Mouse (Mus musculus): ENCODE results near the gene Ulk4. TPM values are rescaled to one million over a fixed set of nuclear protein-coding genes. Genes with fewer than 3 reads are reported as not detected.
"Not testable (repeated sequence)": the region's sequence is repeated elsewhere in the genome, so short reads cannot be mapped to it uniquely, and the experiment has no call there.

The Ulk4 gene
- total and polyA plus RNA-seq, 2 experiments from 2014 or later: 8.1 to 68.0 TPM

GRCm38 (mm10) chr9:121204149-121204800, 72.7 kb downstream of the Ulk4 start:
- DNase-seq (ENCODE audit: low spot score): no peak
- no peak for ATAC-seq (ENCODE audit: low FRiP score)
- no peak overlapping the region for H3K4me3 ChIP-seq (ENCODE audit: low read depth, low read length)
- WGBS: 58% methylated on average over 14 of the region's 14 CpGs
- H3K27ac ChIP-seq (ENCODE audit: low read depth, low read length): no peak overlapping the region
- no peak overlapping the region for H3K4me2 ChIP-seq (ENCODE audit: low read depth, low read length, poor library complexity, severe bottlenecking)
- no peaks in the 10 kb centered on the region for H3K4me1 ChIP-seq (ENCODE audit: insufficient read depth, low read length)
- H3K9ac ChIP-seq (replicated peaks; ENCODE audit: low read length, poor library complexity, severe bottlenecking): no peak overlapping the region
- no peaks in the 10 kb centered on the region for H3K36me3 ChIP-seq (ENCODE audit: insufficient read depth, low read length)
- TF ChIP-seq CTCF (IDR thresholded peaks at IDR 0.05): no peak
- H3K27me3 ChIP-seq (ENCODE audit: insufficient read depth, low read length): no peaks in the 10 kb centered on the region
- H3K9me3 ChIP-seq (ENCODE audit: low read length): no peaks in the 10 kb centered on the region

- no peak for TF ChIP-seq CTCF (IDR thresholded peaks at IDR 0.05)
- H3K4me2 ChIP-seq (ENCODE audit: low read depth, low read length, poor library complexity, severe bottlenecking): no peak overlapping the region
- H3K27ac ChIP-seq (ENCODE audit: low read depth, low read length): no peak overlapping the region
- ATAC-seq (ENCODE audit: low FRiP score) (no peak), DNase-seq (ENCODE audit: low spot score) (no peak)
- 96% methylated on average over 1 of the region's 1 CpGs for WGBS
- no peak overlapping the region for H3K4me3 ChIP-seq (ENCODE audit: low read depth, low read length)
- H3K4me1 ChIP-seq (ENCODE audit: insufficient read depth, low read length): no peaks in the 10 kb centered on the region
- H3K9ac ChIP-seq (replicated peaks; ENCODE audit: low read length, poor library complexity, severe bottlenecking): no peak overlapping the region
- H3K9me3 ChIP-seq (ENCODE audit: low read length): no peaks in the 10 kb centered on the region
- no peaks in the 10 kb centered on the region for H3K36me3 ChIP-seq (ENCODE audit: insufficient read depth, low read length)
- H3K27me3 ChIP-seq (ENCODE audit: insufficient read depth, low read length): no peaks in the 10 kb centered on the region
These were observed 73.3 kb downstream of the Ulk4 start for GRCm38 (mm10) chr9:121203686-121204085.

GRCm38 (mm10) chr9:121199146-121199685, 77.8 kb downstream of the Ulk4 start:
- not testable (repeated sequence) for ATAC-seq (ENCODE audit: low FRiP score); H3K9ac ChIP-seq (replicated peaks; ENCODE audit: low read length, poor library complexity, severe bottlenecking); H3K27me3 ChIP-seq (ENCODE audit: insufficient read depth, low read length); H3K4me1 ChIP-seq (ENCODE audit: insufficient read depth, low read length); H3K27ac ChIP-seq (ENCODE audit: low read depth, low read length); H3K9me3 ChIP-seq (ENCODE audit: low read length); H3K36me3 ChIP-seq (ENCODE audit: insufficient read depth, low read length); DNase-seq (ENCODE audit: low spot score); H3K4me3 ChIP-seq (ENCODE audit: low read depth, low read length); H3K4me2 ChIP-seq (ENCODE audit: low read depth, low read length, poor library complexity, severe bottlenecking)
- 94% methylated on average over 5 of the region's 5 CpGs for WGBS

- Histone ChIP-seq H3K9ac (replicated peaks; ENCODE audit: low read length, poor library complexity, severe bottlenecking) (no peak overlapping the region), H3K27ac (ENCODE audit: low read depth, low read length) (no peak overlapping the region), H3K27me3 (ENCODE audit: insufficient read depth, low read length) (no peaks in the 10 kb centered on the region), H3K36me3 (ENCODE audit: insufficient read depth, low read length) (peaks cover 6% of the 10 kb centered on the region; the same call in 1 of the 2 replicates), H3K4me1 (ENCODE audit: insufficient read depth, low read length) (no peaks in the 10 kb centered on the region), H3K4me3 (ENCODE audit: low read depth, low read length) (no peak overlapping the region), H3K4me2 (ENCODE audit: low read depth, low read length, poor library complexity, severe bottlenecking) (no peak overlapping the region), H3K9me3 (ENCODE audit: low read length) (peaks cover 18% of the 10 kb centered on the region; the same call in 1 of the 2 replicates)
- no peak for TF ChIP-seq CTCF (IDR thresholded peaks at IDR 0.05)
- 91% methylated on average over 9 of the region's 9 CpGs for WGBS
- DNase-seq (ENCODE audit: low spot score): no peak
- ATAC-seq (ENCODE audit: low FRiP score): no peak
These were observed 80.5 kb downstream of the Ulk4 start for GRCm38 (mm10) chr9:121196473-121196872.

GRCm38 (mm10) chr9:121195106-121195505, 81.9 kb downstream of the Ulk4 start:
- H3K4me3 ChIP-seq (ENCODE audit: low read depth, low read length): no peak overlapping the region
- TF ChIP-seq CTCF (IDR thresholded peaks at IDR 0.05): no peak
- ATAC-seq (ENCODE audit: low FRiP score) (no peak), DNase-seq (ENCODE audit: low spot score) (no peak)
- H3K36me3 ChIP-seq (ENCODE audit: insufficient read depth, low read length): peaks cover 6% of the 10 kb centered on the region; the same call in 1 of the 2 replicates
- H3K4me2 ChIP-seq (ENCODE audit: low read depth, low read length, poor library complexity, severe bottlenecking): no peak overlapping the region
- 97% methylated on average over 4 of the region's 4 CpGs for WGBS
- H3K4me1 ChIP-seq (ENCODE audit: insufficient read depth, low read length): no peaks in the 10 kb centered on the region
- no peak overlapping the region for H3K27ac ChIP-seq (ENCODE audit: low read depth, low read length)
- peaks cover 18% of the 10 kb centered on the region; the same call in 1 of the 2 replicates for H3K9me3 ChIP-seq (ENCODE audit: low read length)
- no peak overlapping the region for H3K9ac ChIP-seq (replicated peaks; ENCODE audit: low read length, poor library complexity, severe bottlenecking)
- H3K27me3 ChIP-seq (ENCODE audit: insufficient read depth, low read length): no peaks in the 10 kb centered on the region

- WGBS: 96% methylated on average over 26 of the region's 26 CpGs
- ATAC-seq (ENCODE audit: low FRiP score): no peak
- TF ChIP-seq CTCF (IDR thresholded peaks at IDR 0.05): no peak
These were observed 84.2 kb downstream of the Ulk4 start for GRCm38 (mm10) chr9:121192601-121193370.

More at GRCm38 (mm10) chr9:121192601-121193370, 84.2 kb downstream of the Ulk4 start:
- peaks cover 18% of the 10 kb centered on the region; the same call in 1 of the 2 replicates for H3K9me3 ChIP-seq (ENCODE audit: low read length)
- H3K36me3 ChIP-seq (ENCODE audit: insufficient read depth, low read length): peaks cover 9% of the 10 kb centered on the region; the same call in 1 of the 2 replicates
- H3K27ac ChIP-seq (ENCODE audit: low read depth, low read length): no peak overlapping the region
- no peaks in the 10 kb centered on the region for H3K4me1 ChIP-seq (ENCODE audit: insufficient read depth, low read length)
- H3K4me3 ChIP-seq (ENCODE audit: low read depth, low read length): no peak overlapping the region
- no peak for DNase-seq (ENCODE audit: low spot score)
- H3K27me3 ChIP-seq (ENCODE audit: insufficient read depth, low read length): no peaks in the 10 kb centered on the region
- H3K4me2 ChIP-seq (ENCODE audit: low read depth, low read length, poor library complexity, severe bottlenecking): no peak overlapping the region
- no peak overlapping the region for H3K9ac ChIP-seq (replicated peaks; ENCODE audit: low read length, poor library complexity, severe bottlenecking)

All from midbrain, postnatal 0 days (tissue).